Mouse (Mus musculus) olfactory bulb, adult 2 months (tissue): Measurements from ENCODE around the gene Pfn1.

Source experiments
- CTCF ChIP-seq: fragments of 200-500 bp; IDR thresholded peaks from 2 replicates; pipeline ENCODE4 v1.5.1; 2012; ENCODE audit warnings: low read depth, mild to moderate bottlenecking, low read length, moderate library complexity; ENCODE audit not compliant: insufficient read depth
- POLR2A ChIP-seq: fragments of 200-500 bp; IDR thresholded peaks from 2 replicates; pipeline ENCODE4 v1.6.1; 2012; ENCODE audit warnings: mild to moderate bottlenecking, low read depth, low read length, moderate library complexity; ENCODE audit not compliant: insufficient read depth

- TF ChIP-seq POLR2A (no peak), CTCF (no peak)
Measured at GRCm38 (mm10) chr11:70693504-70693903, 39.1 kb upstream of the Pfn1 start.
